Mouse (Mus musculus): ENCODE measurements at regions not wholly inside any gene's neighbourhood (a gene's known extent, or its start where the extent isn't known, plus 50 kb on each side); places are given as distances from the start of the nearest gene placed in this dataset.

DNA sequence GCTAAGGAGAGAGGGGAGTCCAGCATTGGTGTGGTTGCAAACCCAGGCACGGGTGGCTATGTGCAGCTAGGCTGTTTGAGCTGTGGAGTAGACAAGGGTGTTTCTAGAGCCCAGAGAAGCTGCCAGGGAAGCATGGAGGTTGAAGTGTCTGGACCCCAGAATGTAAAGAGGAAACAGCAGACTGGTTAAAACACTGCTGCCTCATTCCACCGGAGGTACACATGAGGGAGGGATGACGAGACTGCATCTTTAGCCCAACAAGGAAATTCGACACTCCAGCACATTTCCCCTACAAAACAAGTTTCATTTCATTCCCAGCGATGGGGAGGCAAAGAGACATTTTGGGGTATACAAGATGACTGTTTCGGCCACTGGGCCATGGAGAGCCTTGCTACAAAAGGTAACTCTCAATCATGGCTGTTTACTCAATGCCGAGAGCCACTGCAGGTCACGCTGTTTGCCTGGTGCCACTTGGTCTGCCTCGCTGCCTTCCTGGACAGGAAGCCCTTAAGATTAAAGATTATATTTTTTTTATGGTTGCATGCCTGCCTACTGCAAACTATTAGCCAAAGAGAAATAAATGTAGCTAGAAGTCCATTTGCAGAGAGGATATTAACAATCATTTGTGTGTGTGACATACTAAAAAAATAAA, 176.9 kb upstream of the Arglu1 start:
- H3K4me1 ChIP-seq (ENCODE audit: insufficient read depth) = no peaks in the 10 kb centered on the region
- H3K36me3 ChIP-seq (ENCODE audit: insufficient read depth) = no peaks in the 10 kb centered on the region
- no peak overlapping the region for H3K4me2 ChIP-seq (ENCODE audit: low read depth)
- no peak overlapping the region for H3K27ac ChIP-seq (ENCODE audit: low read depth, low read length)
- WGBS = 73% methylated on average over 9 of the region's 9 CpGs
- TF ChIP-seq CTCF (IDR thresholded peaks at IDR 0.05; ENCODE audit: low read depth) = no peak
- no peaks in the 10 kb centered on the region for H3K27me3 ChIP-seq (ENCODE audit: insufficient read depth, low read length)
- no peak overlapping the region for H3K4me3 ChIP-seq (ENCODE audit: low read depth, low read length)
- H3K9ac ChIP-seq = no peak overlapping the region
- no peak for DNase-seq
- no peak for ATAC-seq
- H3K9me3 ChIP-seq (ENCODE audit: low read length) = no peaks in the 10 kb centered on the region

DNA sequence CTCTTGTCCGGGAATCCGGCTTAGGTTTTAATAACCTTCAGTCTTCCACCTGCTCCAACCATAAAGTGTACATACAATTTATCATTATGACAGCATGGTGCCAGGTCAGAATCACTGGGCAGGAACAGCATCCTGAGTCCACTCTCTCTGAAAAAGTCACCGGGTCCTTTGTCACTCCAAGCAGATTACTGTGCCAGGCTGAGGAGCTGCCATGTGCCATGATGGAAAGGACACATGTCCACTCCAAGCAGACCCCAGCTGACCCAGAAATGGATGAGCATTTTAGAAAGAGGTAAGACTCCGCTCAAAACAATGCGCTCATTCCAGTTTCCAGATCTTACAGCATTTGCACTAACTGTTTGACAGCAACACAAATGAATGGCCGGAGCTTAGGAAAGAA, 172.4 kb upstream of the Arglu1 start:
- 92% methylated on average over 6 of the region's 6 CpGs for WGBS
- Histone ChIP-seq H3K4me2 (ENCODE audit: low read depth) (no peak overlapping the region), H3K9me3 (ENCODE audit: low read length) (no peaks in the 10 kb centered on the region), H3K27ac (ENCODE audit: low read depth, low read length) (no peak overlapping the region), H3K9ac (no peak overlapping the region), H3K4me1 (ENCODE audit: insufficient read depth) (no peaks in the 10 kb centered on the region), H3K27me3 (ENCODE audit: insufficient read depth, low read length) (no peaks in the 10 kb centered on the region), H3K4me3 (ENCODE audit: low read depth, low read length) (no peak overlapping the region), H3K36me3 (ENCODE audit: insufficient read depth) (no peaks in the 10 kb centered on the region)
- ATAC-seq (no peak), DNase-seq (no peak)
- TF ChIP-seq CTCF (IDR thresholded peaks at IDR 0.05; ENCODE audit: low read depth) = no peak

DNA sequence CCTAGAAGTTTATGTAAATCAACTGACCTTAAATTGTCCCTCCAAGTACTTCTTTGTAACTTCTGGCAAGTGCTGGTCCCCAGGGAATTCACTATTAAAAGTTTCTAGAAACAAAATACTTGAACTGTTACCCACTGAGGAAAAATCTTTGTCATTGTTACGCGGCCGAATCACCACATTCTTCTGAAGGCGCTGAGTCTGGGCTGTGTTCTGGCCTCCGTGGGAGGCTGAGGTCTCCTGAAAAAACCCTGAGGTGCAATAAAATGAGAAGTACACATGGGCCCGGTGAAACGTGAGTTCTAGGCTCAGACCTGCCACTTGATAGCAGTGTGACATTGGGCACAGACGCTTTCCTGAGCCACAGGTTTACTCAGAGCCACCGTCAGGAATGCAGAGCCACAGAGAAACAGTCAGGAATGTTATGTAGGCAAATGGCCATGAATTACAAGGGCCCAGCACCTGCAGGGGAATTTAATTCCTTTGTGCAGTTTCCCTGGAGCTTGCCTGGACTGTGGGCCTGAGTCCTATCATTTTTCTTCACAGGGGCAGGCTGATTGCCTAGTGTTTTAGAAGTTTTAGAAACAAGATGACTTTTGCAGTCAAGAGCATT, 171.1 kb upstream of the Arglu1 start:
- DNase-seq (no peak), ATAC-seq (no peak)
- no peak overlapping the region for H3K27ac ChIP-seq (ENCODE audit: low read depth, low read length)
- H3K9ac ChIP-seq = no peak overlapping the region
- no peaks in the 10 kb centered on the region for H3K9me3 ChIP-seq (ENCODE audit: low read length)
- no peaks in the 10 kb centered on the region for H3K27me3 ChIP-seq (ENCODE audit: insufficient read depth, low read length)
- H3K4me1 ChIP-seq (ENCODE audit: insufficient read depth) = no peaks in the 10 kb centered on the region
- 60% methylated on average over 9 of the region's 9 CpGs for WGBS
- no peaks in the 10 kb centered on the region for H3K36me3 ChIP-seq (ENCODE audit: insufficient read depth)
- H3K4me3 ChIP-seq (ENCODE audit: low read depth, low read length) = no peak overlapping the region
- no peak overlapping the region for H3K4me2 ChIP-seq (ENCODE audit: low read depth)
- TF ChIP-seq CTCF (IDR thresholded peaks at IDR 0.05; ENCODE audit: low read depth) = no peak

DNA sequence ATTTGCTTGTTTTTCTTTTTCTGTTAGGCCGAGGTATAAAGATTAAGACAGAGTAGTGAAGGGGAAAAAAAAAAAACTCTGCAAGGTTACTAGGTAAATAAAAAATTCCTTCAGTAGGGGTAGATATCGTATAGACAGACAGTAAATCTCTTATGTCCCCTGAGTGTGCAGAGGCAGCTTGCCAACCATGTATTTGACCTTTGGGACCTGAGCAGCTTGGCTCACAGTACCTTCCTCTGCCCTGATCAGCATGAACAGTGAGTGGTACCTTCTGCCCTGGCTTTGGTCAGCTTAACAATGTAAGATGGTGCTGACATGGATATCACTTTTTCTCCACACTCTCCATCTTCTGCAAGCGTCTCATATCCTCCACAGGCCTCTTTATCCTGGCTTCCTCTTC, 168.3 kb upstream of the Arglu1 start:
- Histone ChIP-seq H3K4me1 (ENCODE audit: insufficient read depth) (no peaks in the 10 kb centered on the region), H3K4me3 (ENCODE audit: low read depth, low read length) (no peak overlapping the region), H3K4me2 (ENCODE audit: low read depth) (no peak overlapping the region), H3K9ac (no peak overlapping the region), H3K36me3 (ENCODE audit: insufficient read depth) (no peaks in the 10 kb centered on the region), H3K27ac (ENCODE audit: low read depth, low read length) (no peak overlapping the region), H3K27me3 (ENCODE audit: insufficient read depth, low read length) (no peaks in the 10 kb centered on the region), H3K9me3 (ENCODE audit: low read length) (no peaks in the 10 kb centered on the region)
- no peak for TF ChIP-seq CTCF (IDR thresholded peaks at IDR 0.05; ENCODE audit: low read depth)
- 85% methylated on average over 3 of the region's 3 CpGs for WGBS
- ATAC-seq (no peak), DNase-seq (no peak)

DNA sequence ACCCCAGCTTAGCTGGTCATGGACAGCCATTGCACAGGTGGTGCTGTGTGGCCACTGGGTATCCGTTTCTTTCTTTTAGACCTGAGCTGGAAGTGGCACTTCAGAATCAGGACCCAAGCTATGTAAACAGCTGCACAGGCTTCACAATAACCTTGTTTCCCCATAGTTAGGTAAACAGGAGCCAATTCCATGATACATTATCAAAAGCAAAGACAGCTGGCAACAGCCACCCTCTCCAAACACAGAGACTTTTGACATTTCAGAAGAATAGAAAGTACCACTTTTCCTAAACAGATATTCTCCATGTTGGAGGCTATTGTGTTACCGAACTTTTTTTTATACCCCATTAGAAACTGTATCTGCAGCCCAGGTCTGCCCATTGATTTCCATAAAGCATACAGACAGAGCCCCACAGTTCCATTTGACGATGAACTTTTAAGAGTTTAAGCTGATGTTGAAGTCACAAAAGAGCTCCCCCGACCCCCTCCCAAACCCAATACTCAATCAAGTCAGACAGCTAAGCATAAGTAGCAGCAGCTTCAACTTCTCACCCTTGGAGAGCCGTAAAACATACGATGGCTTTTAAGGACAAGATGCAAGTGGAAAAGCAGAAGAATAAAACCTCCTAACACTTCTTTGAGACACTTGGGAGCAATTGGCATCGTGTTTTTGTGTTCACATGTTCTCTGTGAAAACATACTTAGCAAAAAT, 162.5 kb upstream of the Arglu1 start:
- ATAC-seq (no peak), DNase-seq (no peak)
- H3K4me1 ChIP-seq (ENCODE audit: insufficient read depth) = no peaks in the 10 kb centered on the region
- no peak overlapping the region for H3K4me2 ChIP-seq (ENCODE audit: low read depth)
- H3K27ac ChIP-seq (ENCODE audit: low read depth, low read length) = no peak overlapping the region
- no peak overlapping the region for H3K4me3 ChIP-seq (ENCODE audit: low read depth, low read length)
- no peaks in the 10 kb centered on the region for H3K9me3 ChIP-seq (ENCODE audit: low read length)
- no peaks in the 10 kb centered on the region for H3K36me3 ChIP-seq (ENCODE audit: insufficient read depth)
- H3K27me3 ChIP-seq (ENCODE audit: insufficient read depth, low read length) = no peaks in the 10 kb centered on the region
- no peak for TF ChIP-seq CTCF (IDR thresholded peaks at IDR 0.05; ENCODE audit: low read depth)
- 28% methylated on average over 7 of the region's 7 CpGs for WGBS
- no peak overlapping the region for H3K9ac ChIP-seq

DNA sequence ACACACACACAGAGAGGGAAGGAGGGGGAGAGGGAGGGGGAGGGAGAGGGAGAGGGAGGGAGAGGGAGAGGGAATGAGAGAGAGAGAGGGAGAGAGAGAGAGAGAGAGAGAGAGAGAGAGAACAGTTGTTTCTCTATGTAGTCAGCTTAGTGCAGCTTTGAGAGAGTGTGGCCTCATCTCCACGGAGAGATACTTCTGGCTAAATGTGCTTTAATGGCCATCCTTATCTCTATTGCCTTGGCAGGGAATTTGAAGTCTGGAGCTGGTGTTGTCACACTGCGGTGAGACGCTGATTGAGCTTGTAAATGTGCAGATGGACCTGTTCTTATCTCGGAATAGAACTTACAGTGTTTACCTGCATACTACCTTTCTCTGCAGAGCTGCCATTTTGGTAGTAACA, 160.9 kb upstream of the Arglu1 start:
- Histone ChIP-seq H3K27me3 (ENCODE audit: insufficient read depth, low read length) (no peaks in the 10 kb centered on the region), H3K36me3 (ENCODE audit: insufficient read depth) (no peaks in the 10 kb centered on the region), H3K4me2 (ENCODE audit: low read depth) (no peak overlapping the region), H3K27ac (ENCODE audit: low read depth, low read length) (no peak overlapping the region), H3K9ac (no peak overlapping the region), H3K4me3 (ENCODE audit: low read depth, low read length) (no peak overlapping the region), H3K9me3 (ENCODE audit: low read length) (no peaks in the 10 kb centered on the region), H3K4me1 (ENCODE audit: insufficient read depth) (no peaks in the 10 kb centered on the region)
- no peak for DNase-seq
- ATAC-seq = no peak
- TF ChIP-seq CTCF (IDR thresholded peaks at IDR 0.05; ENCODE audit: low read depth) = no peak
- WGBS = 82% methylated on average over 4 of the region's 4 CpGs

DNA sequence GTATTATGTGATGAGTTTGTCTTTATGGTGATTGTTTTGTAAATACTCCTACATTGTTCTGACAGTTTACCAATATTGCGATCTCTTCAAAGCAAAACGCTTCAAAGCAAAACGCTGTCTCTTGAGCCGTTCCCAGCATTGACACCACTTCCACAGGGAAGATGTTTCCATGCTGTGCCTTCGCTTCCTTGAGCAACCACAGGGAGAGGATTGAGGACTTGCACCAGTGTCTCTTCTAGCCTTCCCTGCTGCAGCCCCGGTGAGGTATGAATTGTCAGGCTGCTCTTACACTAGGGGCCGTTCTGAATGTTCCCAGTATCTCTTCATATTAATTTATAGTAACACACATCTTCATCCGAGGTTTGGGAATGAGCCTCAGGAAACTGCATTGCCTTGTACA, 160.4 kb upstream of the Arglu1 start:
- no peaks in the 10 kb centered on the region for H3K9me3 ChIP-seq (ENCODE audit: low read length)
- no peaks in the 10 kb centered on the region for H3K4me1 ChIP-seq (ENCODE audit: insufficient read depth)
- no peak overlapping the region for H3K27ac ChIP-seq (ENCODE audit: low read depth, low read length)
- no peak for DNase-seq
- no peak overlapping the region for H3K4me3 ChIP-seq (ENCODE audit: low read depth, low read length)
- no peak overlapping the region for H3K4me2 ChIP-seq (ENCODE audit: low read depth)
- ATAC-seq = no peak
- no peaks in the 10 kb centered on the region for H3K36me3 ChIP-seq (ENCODE audit: insufficient read depth)
- 67% methylated on average over 8 of the region's 8 CpGs for WGBS
- no peaks in the 10 kb centered on the region for H3K27me3 ChIP-seq (ENCODE audit: insufficient read depth, low read length)
- H3K9ac ChIP-seq = no peak overlapping the region
- no peak for TF ChIP-seq CTCF (IDR thresholded peaks at IDR 0.05; ENCODE audit: low read depth)

Measured in forebrain, postnatal 0 days (tissue).